Mouse (Mus musculus) C2C12 (cell line): Measurements from ENCODE around the gene Prss38.

Experiments
- CEBPB ChIP-seq: IDR thresholded peaks from one replicate; pipeline ENCODE4 v1.6.1; 2011; ENCODE audit warnings: low read depth, mild to moderate bottlenecking, control low read depth, moderate library complexity
- CTCF ChIP-seq: IDR thresholded peaks from one replicate; pipeline ENCODE4 v1.5.1; 2011; ENCODE audit not compliant: control insufficient read depth, insufficient read depth, insufficient read length
- MAX ChIP-seq: IDR thresholded peaks from one replicate; pipeline ENCODE4 v1.6.1; 2011; ENCODE audit warnings: mild to moderate bottlenecking, control low read depth
- MYOD1 ChIP-seq: IDR thresholded peaks from one replicate; pipeline ENCODE4 v1.6.1; 2011; ENCODE audit warnings: low read depth; ENCODE audit not compliant: control insufficient read depth, insufficient read length
- MYOG ChIP-seq: IDR thresholded peaks from one replicate; pipeline ENCODE4 v1.6.1; 2011; ENCODE audit not compliant: control insufficient read depth, insufficient read length; ENCODE audit errors: extremely low read depth
- USF1 ChIP-seq: IDR thresholded peaks from one replicate; pipeline ENCODE4 v1.6.1; 2011; ENCODE audit warnings: low read depth, mild to moderate bottlenecking, control low read depth, moderate library complexity

DNA sequence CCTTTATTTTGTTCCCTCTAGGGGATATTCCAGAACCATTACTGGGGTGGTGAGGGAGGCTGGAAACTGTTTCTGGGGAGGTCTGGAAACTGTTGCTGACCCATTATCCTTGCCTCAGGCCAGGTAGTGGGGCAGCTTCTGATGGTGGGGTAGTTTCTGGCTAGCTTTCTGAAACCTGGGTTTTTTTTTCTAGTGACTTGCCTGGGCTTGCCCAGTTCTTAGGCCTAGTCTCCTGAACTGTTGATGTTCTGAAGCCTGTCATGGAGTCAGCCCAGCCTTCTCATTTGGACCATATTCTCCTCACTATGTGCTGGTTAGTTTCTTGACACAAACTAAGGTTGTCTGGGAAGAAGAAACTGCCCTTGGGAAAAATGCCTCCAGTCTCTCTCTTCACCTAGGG is 4.1 kb upstream of the Prss38 start:
- TF ChIP-seq CTCF (no peak), MYOD1 (no peak), MAX (no peak), MYOG (no peak), USF1 (no peak), CEBPB (no peak)
